Comparison of ENCODE assay signal across 29 mouse cellular contexts in the genomic region with DNA sequence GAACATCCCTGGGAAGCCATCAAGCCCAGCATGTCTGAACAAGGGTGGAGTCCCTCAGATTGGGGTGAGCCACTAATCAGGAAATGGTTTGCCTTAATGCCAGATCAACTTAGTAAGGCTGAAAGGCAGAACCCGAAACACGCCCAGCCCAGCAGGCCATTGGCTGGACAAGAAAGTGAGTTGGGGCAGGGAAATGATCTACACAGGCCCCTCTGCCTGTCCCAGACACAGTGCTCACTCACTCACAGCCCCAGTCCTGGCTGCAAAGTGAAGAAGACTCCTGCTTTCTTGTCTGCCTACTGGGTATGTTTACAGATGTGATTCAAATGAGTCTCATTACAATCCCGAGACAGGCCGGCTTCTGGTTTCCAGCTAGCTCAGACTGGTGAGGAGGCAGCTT. TPM values are rescaled to one million over a fixed set of nuclear protein-coding genes. Genes with fewer than 3 reads are reported as not detected.
A peak's percentile ranks its signal among the peaks of the same experiment; 100 is the strongest.
DNase-seq lines count a peak whose midpoint lies in the region; ATAC-seq and TF ChIP-seq lines count a peak whose summit lies in the region.
"Had no signal": no experiment of that assay in that cellular context is flagged by ENCODE, and none has a peak within 500 bp of the region (broad histone marks: within the 10 kb centered on the region; RNA-seq: fewer than 3 reads in every experiment).

No protein-coding gene starts in this region.

- peak overlapping the region; percentile 53 for H3K4me3 ChIP-seq in E14TG2a.4 (replicated peaks; ENCODE audit: low read length)
- no peak overlapping the region for H3K4me3 ChIP-seq in embryonic fibroblast, embryonic 13.5 days (ENCODE audit: insufficient read depth, low read length)
- H3K4me3 ChIP-seq in stomach, postnatal 0 days (ENCODE audit: low read depth, low read length) = no peak overlapping the region
- no peak overlapping the region for H3K4me3 ChIP-seq in limb, embryonic 10.5 days
- H3K4me3 ChIP-seq: embryonic facial prominence, embryonic 15.5 days; heart, embryonic 13.5 days; limb, embryonic 15.5 days; myocyte; neural tube, embryonic 12.5 days had no signal

- no peak for TF ChIP-seq POLR2A in embryonic fibroblast, embryonic 13.5 days (IDR thresholded peaks at IDR 0.05; ENCODE audit: low read depth, low read length)

- peak; percentile 55 for DNase-seq in ES-CJ7 (ENCODE audit: low read depth, low spot score)
- DNase-seq in stomach, postnatal 0 days (ENCODE audit: low spot score) = no peak
- DNase-seq in thymus, adult 18-20 months = no peak
- DNase-seq in limb, embryonic 10.5 days (ENCODE audit: low spot score) = no peak
- DNase-seq: adrenal gland, adult 8-10 months; cerebellum, adult 9-10 months; cerebellum, postnatal 36 days; heart, postnatal 10 days; kidney, adult 9 months; kidney, postnatal 10 days; layer of hippocampus, postnatal 36 days; left cerebral cortex, postnatal 4 days; lung, adult 2 months; lung, postnatal 10 days; right cerebral cortex, adult 18-20 months had no signal

- H3K36me3 ChIP-seq in E14TG2a.4 (ENCODE audit: insufficient read depth, low read length) = peaks cover 12% of the 10 kb centered on the region
- H3K36me3 ChIP-seq in stomach, postnatal 0 days (ENCODE audit: control insufficient read depth, insufficient read depth, low read length) = no peaks in the 10 kb centered on the region
- H3K36me3 ChIP-seq in limb, embryonic 10.5 days = peaks cover 11% of the 10 kb centered on the region
- H3K36me3 ChIP-seq: embryonic facial prominence, embryonic 15.5 days; heart, embryonic 13.5 days; limb, embryonic 15.5 days; neural tube, embryonic 12.5 days had no signal

- TF ChIP-seq CTCF in E14TG2a.4 (conservative IDR thresholded peaks at IDR 0.05; ENCODE audit: low read length) = no peak
- no peak for TF ChIP-seq CTCF in embryonic fibroblast, embryonic 13.5 days (IDR thresholded peaks at IDR 0.05; ENCODE audit: borderline replicate concordance, insufficient read depth, low read length)
- TF ChIP-seq CTCF in stomach, postnatal 0 days (IDR thresholded peaks at IDR 0.05; ENCODE audit: low read depth) = no peak

- peaks cover 84% of the 10 kb centered on the region for H3K4me1 ChIP-seq in E14TG2a.4 (replicated peaks; ENCODE audit: low read depth, low read length)
- peaks cover 28% of the 10 kb centered on the region for H3K4me1 ChIP-seq in embryonic fibroblast, embryonic 13.5 days (ENCODE audit: control insufficient read depth, insufficient read depth, low read length)
- peaks cover 5% of the 10 kb centered on the region for H3K4me1 ChIP-seq in stomach, postnatal 0 days (replicated peaks; ENCODE audit: control insufficient read depth, insufficient read depth)
- peaks cover 7% of the 10 kb centered on the region; the same call in 1 of the 2 replicates for H3K4me1 ChIP-seq in limb, embryonic 10.5 days
- H3K4me1 ChIP-seq: neural tube, embryonic 12.5 days had no signal

- no peak for TF ChIP-seq EP300 in stomach, postnatal 0 days (optimal IDR thresholded peaks at IDR 0.05)

- peak overlapping the region; percentile 59 for H3K27ac ChIP-seq in embryonic fibroblast, embryonic 13.5 days (ENCODE audit: insufficient read depth, low read length)
- H3K27ac ChIP-seq in stomach, postnatal 0 days (replicated peaks) = peak overlapping the region; percentile 35; the same call in 1 of the 2 replicates
- H3K27ac ChIP-seq in limb, embryonic 10.5 days = no peak overlapping the region
- H3K27ac ChIP-seq: embryonic facial prominence, embryonic 15.5 days; hindbrain, embryonic 14.5 days; limb, embryonic 15.5 days; liver, embryonic 14.5 days; macrophage; neural tube, embryonic 12.5 days had no signal

- peaks cover 16% of the 10 kb centered on the region for H3K9me3 ChIP-seq in E14TG2a.4 (ENCODE audit: low read length)
- no peaks in the 10 kb centered on the region for H3K9me3 ChIP-seq in stomach, postnatal 0 days (ENCODE audit: control insufficient read depth, low read length)
- no peaks in the 10 kb centered on the region for H3K9me3 ChIP-seq in limb, embryonic 10.5 days (replicated peaks)
- H3K9me3 ChIP-seq: embryonic facial prominence, embryonic 15.5 days; heart, embryonic 13.5 days; limb, embryonic 15.5 days; neural tube, embryonic 12.5 days had no signal

- H3K4me2 ChIP-seq in stomach, postnatal 0 days (replicated peaks; ENCODE audit: low read depth) = no peak overlapping the region
- H3K4me2 ChIP-seq: embryonic facial prominence, embryonic 15.5 days; heart, embryonic 13.5 days; hindbrain, embryonic 14.5 days; limb, embryonic 15.5 days; neural tube, embryonic 12.5 days had no signal

- no peak for ATAC-seq in stomach, postnatal 0 days (ENCODE audit: low FRiP score, low TSS enrichment)
- ATAC-seq: forebrain, embryonic 16.5 days; intestine, postnatal 0 days; midbrain, embryonic 16.5 days had no signal

- H3K9ac ChIP-seq in stomach, postnatal 0 days (ENCODE audit: low read length) = no peak overlapping the region
- H3K9ac ChIP-seq: embryonic facial prominence, embryonic 15.5 days; heart, embryonic 13.5 days; hindbrain, embryonic 14.5 days; limb, embryonic 15.5 days; liver, embryonic 14.5 days; neural tube, embryonic 12.5 days had no signal

- no peaks in the 10 kb centered on the region for H3K27me3 ChIP-seq in E14TG2a.4 (ENCODE audit: insufficient read depth, low read length)
- H3K27me3 ChIP-seq in stomach, postnatal 0 days (ENCODE audit: control insufficient read depth, insufficient read depth, low read length) = no peaks in the 10 kb centered on the region
- H3K27me3 ChIP-seq in limb, embryonic 10.5 days (ENCODE audit: low read depth, poor library complexity, severe bottlenecking) = no peaks in the 10 kb centered on the region
- H3K27me3 ChIP-seq: CH12.LX; embryonic facial prominence, embryonic 15.5 days; heart, embryonic 13.5 days; limb, embryonic 15.5 days; neural tube, embryonic 12.5 days had no signal

- 70% methylated on average over 4 of the region's 4 CpGs for WGBS in stomach, postnatal 0 days
- 62% methylated on average over 4 of the region's 4 CpGs for WGBS in limb, embryonic 10.5 days

RNA-seq across cellular contexts. Expression of a gene that starts 37.4 kb away (rescaled TPM):
- 165 and 191 TPM in 2 replicates for polyA plus RNA-seq in embryonic fibroblast, embryonic 13.5 days (2011; ENCODE audit: insufficient read length, low read depth, missing spikeins)
- polyA plus RNA-seq in stomach, postnatal 0 days (2015; fragmentation: Nextera tagmentation; extraction: Ambion mirVana) = 359 and 382 TPM in 2 replicates
- 254 and 274 TPM in 2 replicates for polyA plus RNA-seq in limb, embryonic 10.5 days (2016; fragmentation: Nextera tagmentation; extraction: Ambion mirVana)
